In the genomic region with DNA sequence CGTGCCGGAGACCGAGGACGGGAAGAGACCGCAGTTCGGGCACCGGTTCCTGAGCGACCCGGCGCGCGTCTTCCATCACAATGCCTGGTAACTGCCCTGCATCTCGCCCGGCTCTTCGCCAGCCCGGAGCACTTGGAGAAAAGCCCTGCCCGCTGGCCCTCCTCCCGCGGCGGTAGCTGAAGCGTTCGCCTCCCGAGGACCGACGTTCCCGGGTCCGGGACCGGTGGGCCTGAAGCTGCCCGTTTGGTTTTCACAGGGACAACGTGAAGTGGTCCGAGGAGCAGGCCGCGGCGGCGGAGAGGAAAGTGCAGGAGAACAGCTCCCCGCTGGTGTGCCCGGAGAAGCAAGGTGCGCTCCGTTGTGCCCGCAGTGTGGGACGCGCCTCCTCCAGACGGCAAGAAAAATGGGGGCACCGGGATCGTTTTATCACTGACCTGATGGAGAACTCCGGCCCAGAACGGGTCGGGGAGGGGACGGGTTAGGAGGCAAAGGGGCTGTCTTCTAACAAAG, we compare ENCODE assay signal across 8 mouse cellular contexts. TPM values are rescaled to one million over a fixed set of nuclear protein-coding genes. Genes with fewer than 3 reads are reported as not detected.
DNase-seq lines count a peak whose midpoint lies in the region; ATAC-seq lines count a peak whose summit lies in the region.

No protein-coding gene starts in this region.

- H3K27me3 ChIP-seq in kidney, embryonic 16.5 days (ENCODE audit: insufficient read depth, low read length) = no peaks in the 10 kb centered on the region
- no peaks in the 10 kb centered on the region for H3K27me3 ChIP-seq in forebrain, embryonic 14.5 days (replicated peaks; ENCODE audit: control insufficient read depth, insufficient read depth, low read length)
- H3K27me3 ChIP-seq in liver, embryonic 15.5 days = no peaks in the 10 kb centered on the region

- no peak overlapping the region for H3K27ac ChIP-seq in kidney, embryonic 16.5 days (ENCODE audit: low read length)
- H3K27ac ChIP-seq in forebrain, embryonic 14.5 days (ENCODE audit: low read depth, low read length) = no peak overlapping the region
- H3K27ac ChIP-seq in liver, embryonic 15.5 days (replicated peaks) = peak overlapping the region; percentile 91; the same call in 1 of the 2 replicates

- H3K9ac ChIP-seq in kidney, embryonic 16.5 days (replicated peaks; ENCODE audit: low read length) = peak overlapping the region; percentile 84
- H3K9ac ChIP-seq in forebrain, embryonic 14.5 days (ENCODE audit: low read length) = peak overlapping the region; percentile 72
- H3K9ac ChIP-seq in liver, embryonic 15.5 days = peak overlapping the region; percentile 61

- H3K4me3 ChIP-seq in kidney, embryonic 16.5 days (ENCODE audit: low read length) = peak overlapping the region; percentile 99
- peak overlapping the region; percentile 95 for H3K4me3 ChIP-seq in forebrain, embryonic 14.5 days (ENCODE audit: low read depth, low read length)
- H3K4me3 ChIP-seq in liver, embryonic 15.5 days (replicated peaks) = peak overlapping the region; percentile 80

- no peak for DNase-seq in kidney, postnatal 10 days
- DNase-seq in NIH3T3 (ENCODE audit: low read depth) = peak; percentile 13
- no peak for DNase-seq in forebrain, embryonic 14.5 days (ENCODE audit: low spot score)
- DNase-seq in right cerebral cortex, adult 18-20 months = no peak
- no peak for DNase-seq in cerebellum, adult 11 months
- no peak for DNase-seq in ovary, adult 18-20 months (ENCODE audit: low spot score)

- peak overlapping the region; percentile 95 for H3K4me2 ChIP-seq in kidney, embryonic 16.5 days (replicated peaks; ENCODE audit: low read depth, low read length)
- H3K4me2 ChIP-seq in forebrain, embryonic 14.5 days (ENCODE audit: low read length) = peak overlapping the region; percentile 92
- H3K4me2 ChIP-seq in liver, embryonic 15.5 days = peak overlapping the region; percentile 91

- H3K9me3 ChIP-seq in kidney, embryonic 16.5 days (ENCODE audit: low read length) = 0 out of 2 replicates have a peak, but pooled peaks cover 2% of the 10 kb centered on the region
- H3K9me3 ChIP-seq in forebrain, embryonic 14.5 days (replicated peaks; ENCODE audit: control insufficient read depth, low read length) = peaks cover 2% of the 10 kb centered on the region; the same call in 1 of the 2 replicates
- H3K9me3 ChIP-seq in liver, embryonic 15.5 days (replicated peaks) = no peaks in the 10 kb centered on the region

- ATAC-seq in kidney, embryonic 16.5 days (ENCODE audit: low FRiP score, low TSS enrichment) = peak; percentile 4
- ATAC-seq in forebrain, embryonic 14.5 days = peak; percentile 43
- peak; percentile 26 for ATAC-seq in liver, embryonic 15.5 days (ENCODE audit: insufficient read depth)

- H3K4me1 ChIP-seq in kidney, embryonic 16.5 days (ENCODE audit: insufficient read depth, low read length) = peaks cover 15% of the 10 kb centered on the region
- peaks cover 9% of the 10 kb centered on the region for H3K4me1 ChIP-seq in forebrain, embryonic 14.5 days (ENCODE audit: control insufficient read depth, insufficient read depth, low read length)
- H3K4me1 ChIP-seq in liver, embryonic 15.5 days (replicated peaks) = peaks cover 51% of the 10 kb centered on the region

- under 1% methylated on average over 49 of the region's 49 CpGs for WGBS in kidney, embryonic 16.5 days
- WGBS in forebrain, embryonic 14.5 days = under 1% methylated on average over 48 of the region's 49 CpGs
- under 1% methylated on average over 48 of the region's 49 CpGs for WGBS in liver, embryonic 15.5 days (ENCODE audit: insufficient replicate concordance)

- peaks cover 16% of the 10 kb centered on the region for H3K36me3 ChIP-seq in kidney, embryonic 16.5 days (ENCODE audit: insufficient read depth, low read length)
- peaks cover 17% of the 10 kb centered on the region for H3K36me3 ChIP-seq in forebrain, embryonic 14.5 days (ENCODE audit: control insufficient read depth, insufficient read depth, low read length)
- peaks cover 29% of the 10 kb centered on the region for H3K36me3 ChIP-seq in liver, embryonic 15.5 days (replicated peaks)

RNA-seq across cellular contexts. Expression of a gene that starts 0.3 kb away (rescaled TPM):
- polyA plus RNA-seq in kidney, embryonic 16.5 days (2015; fragmentation: Nextera tagmentation; extraction: Ambion mirVana) = 44.7 and 45.7 TPM in 2 replicates
- polyA plus RNA-seq in forebrain, embryonic 14.5 days (2014; fragmentation: Nextera tagmentation; extraction: Ambion mirVana) = 24.2 and 24.5 TPM in 2 replicates
- 15.1 and 15.6 TPM in 2 replicates for polyA plus RNA-seq in liver, embryonic 15.5 days (2015; fragmentation: Nextera tagmentation; extraction: Ambion mirVana)

RNA-seq across cellular contexts. Expression of a gene that starts 20.1 kb away (rescaled TPM):
- not detected in 2 replicates for polyA plus RNA-seq in kidney, embryonic 16.5 days (2015; fragmentation: Nextera tagmentation; extraction: Ambion mirVana)
- polyA plus RNA-seq in forebrain, embryonic 14.5 days (2014; fragmentation: Nextera tagmentation; extraction: Ambion mirVana) = not detected in 2 replicates
- polyA plus RNA-seq in liver, embryonic 15.5 days (2015; fragmentation: Nextera tagmentation; extraction: Ambion mirVana) = not detected in 2 replicates

RNA-seq across cellular contexts. Expression of a gene that starts 52.0 kb away (rescaled TPM):
- polyA plus RNA-seq in kidney, embryonic 16.5 days (2015; fragmentation: Nextera tagmentation; extraction: Ambion mirVana) = 14.0 and 18.4 TPM in 2 replicates
- 22.1 and 23.4 TPM in 2 replicates for polyA plus RNA-seq in forebrain, embryonic 14.5 days (2014; fragmentation: Nextera tagmentation; extraction: Ambion mirVana)
- 7.0 and 7.3 TPM in 2 replicates for polyA plus RNA-seq in liver, embryonic 15.5 days (2015; fragmentation: Nextera tagmentation; extraction: Ambion mirVana)
